Mouse (Mus musculus) urinary bladder, postnatal 14 days (tissue): ENCODE results near the gene Myrip.
"Not testable (repeated sequence)": the region's sequence is repeated elsewhere in the genome, so short reads cannot be mapped to it uniquely, and the experiment has no call there.

Experiments
- DNase-seq: peaks from one replicate; pipeline ENCODE4 v3.0.0; 2021; ENCODE audit warnings: low spot score

Gene Myrip

GRCm38 (mm10) chr9:120301213-120301612 is at the start of gene Myrip:
Myrip (plus strand) TSS chr9:120301513.
- not testable (repeated sequence) for DNase-seq

GRCm38 (mm10) chr9:120259805-120260204 is 41.5 kb upstream of the Myrip start:
- DNase-seq = no peak

- no peak for DNase-seq
Measured at GRCm38 (mm10) chr9:120263994-120264393, 37.3 kb upstream of the Myrip start.

GRCm38 (mm10) chr9:120273083-120273482 is 28.2 kb upstream of the Myrip start:
- no peak for DNase-seq

- DNase-seq = no peak
Measured at GRCm38 (mm10) chr9:120275226-120275625, 26.1 kb upstream of the Myrip start.

- DNase-seq = no peak
Measured at GRCm38 (mm10) chr9:120281147-120281546, 20.2 kb upstream of the Myrip start.

- DNase-seq = no peak
Measured at GRCm38 (mm10) chr9:120282461-120283047, 18.8 kb upstream of the Myrip start.

- DNase-seq = no peak
Measured at GRCm38 (mm10) chr9:120283556-120283955, 17.8 kb upstream of the Myrip start.

- no peak for DNase-seq
Measured at GRCm38 (mm10) chr9:120288011-120288410, 13.3 kb upstream of the Myrip start.

- DNase-seq = no peak
Measured at GRCm38 (mm10) chr9:120290375-120290774, 10.9 kb upstream of the Myrip start.

- DNase-seq = no peak
Measured at GRCm38 (mm10) chr9:120292488-120292887, 8.8 kb upstream of the Myrip start.

- DNase-seq = no peak
Measured at GRCm38 (mm10) chr9:120295527-120295926, 5.8 kb upstream of the Myrip start.

- DNase-seq = no peak
Measured at GRCm38 (mm10) chr9:120296938-120297337, 4.4 kb upstream of the Myrip start.

GRCm38 (mm10) chr9:120299429-120299828 is 1.9 kb upstream of the Myrip start:
- DNase-seq = no peak

- DNase-seq = no peak
Measured at GRCm38 (mm10) chr9:120302980-120303452, 1.7 kb downstream of the Myrip start.

- peak; percentile 27 for DNase-seq
Measured at GRCm38 (mm10) chr9:120303453-120304299, 2.4 kb downstream of the Myrip start.

GRCm38 (mm10) chr9:120304300-120305137 is 3.2 kb downstream of the Myrip start:
- no peak for DNase-seq

GRCm38 (mm10) chr9:120315171-120315570 is 13.9 kb downstream of the Myrip start:
- DNase-seq = no peak

GRCm38 (mm10) chr9:120319099-120319498 is 17.8 kb downstream of the Myrip start:
- DNase-seq = no peak

- no peak for DNase-seq
Measured at GRCm38 (mm10) chr9:120320573-120320972, 19.3 kb downstream of the Myrip start.

GRCm38 (mm10) chr9:120322702-120323426 is 21.6 kb downstream of the Myrip start:
- DNase-seq = no peak

- not testable (repeated sequence) for DNase-seq
Measured at GRCm38 (mm10) chr9:120331048-120331447, 29.7 kb downstream of the Myrip start.
